Mouse (Mus musculus) lung, adult 2 months (tissue): ENCODE measurements around the gene Lsm4.

Experiments
- CTCF ChIP-seq: fragments of 200-500 bp; IDR thresholded peaks from 2 replicates; pipeline ENCODE4 v1.5.1; 2011; ENCODE audit warnings: mild to moderate bottlenecking, low read length, control low read depth; ENCODE audit not compliant: insufficient read depth
- POLR2A ChIP-seq: fragments of 200-500 bp; IDR thresholded peaks from 2 replicates; pipeline ENCODE4 v1.6.1; 2011; ENCODE audit warnings: low read depth, mild to moderate bottlenecking, control low read depth, low read length, borderline replicate concordance; ENCODE audit errors: extremely low read depth

GRCm38 (mm10) chr8:70647343-70648163 lies 25.5 kb upstream of the Lsm4 start:
- TF ChIP-seq POLR2A (no peak), CTCF (no peak)
